Mouse (Mus musculus) megakaryocyte, embryonic 14.5 days (primary cell): ENCODE measurements at regions not wholly inside any gene's neighbourhood (a gene's known extent, or its start where the extent isn't known, plus 50 kb on each side); places are given as distances from the start of the nearest gene placed in this dataset.

Experiments used
- FLI1 ChIP-seq: IDR thresholded peaks from 2 replicates; pipeline ENCODE4 v1.6.1; 2012; ENCODE audit warnings: low read length, inconsistent platforms, mixed read lengths
- GATA1 ChIP-seq: IDR thresholded peaks from 3 replicates; pipeline ENCODE4 v1.6.1; 2012; ENCODE audit warnings: mixed read lengths, low read length, inconsistent platforms, borderline replicate concordance

- TF ChIP-seq GATA1 (no peak), FLI1 (no peak)
Measured at GRCm38 (mm10) chr3:119949041-119949470, 164.8 kb upstream of the Ptbp2 start.
